Mouse (Mus musculus): ENCODE results near the gene Epha2.

The Epha2 gene

DNA sequence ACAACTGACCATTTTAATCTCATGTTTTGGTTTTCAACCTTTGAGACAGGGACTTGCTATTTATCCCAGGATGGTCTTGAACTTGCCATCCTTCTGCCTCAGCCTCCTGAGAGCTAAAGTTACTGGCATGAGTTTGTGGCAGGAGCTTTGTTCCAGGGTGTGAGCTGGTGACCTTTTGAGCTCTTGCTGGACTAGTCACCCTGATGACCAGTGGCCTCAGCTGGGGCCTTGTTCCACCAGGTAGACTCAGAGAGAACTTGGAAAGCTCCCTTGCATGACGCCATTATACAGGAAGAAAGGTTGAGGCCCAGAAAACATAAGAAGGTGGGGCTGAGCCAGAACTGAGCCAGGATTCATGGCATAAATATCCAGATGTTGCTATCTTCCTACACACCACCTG is 20.6 kb upstream of the Epha2 start:
- no peak for DNase-seq

DNA sequence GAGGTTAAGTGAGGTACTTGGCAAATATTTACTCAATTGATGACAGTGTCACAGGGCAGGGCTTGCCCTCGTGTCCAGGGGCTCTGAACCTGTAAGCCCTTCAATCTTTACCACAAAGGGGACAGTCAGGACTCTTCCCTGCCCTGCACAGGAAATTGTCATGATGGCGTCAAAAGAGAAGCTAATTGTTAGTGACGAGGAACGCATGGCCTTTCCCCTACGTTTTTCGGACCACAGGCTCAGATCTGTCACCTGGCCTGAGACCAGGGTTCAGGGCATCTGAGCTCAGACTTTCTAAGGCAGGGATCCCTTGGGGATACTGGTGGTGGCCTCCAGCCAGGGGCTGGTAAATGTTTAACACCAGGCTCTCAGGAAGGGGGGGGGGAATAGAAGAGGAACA is 19.9 kb upstream of the Epha2 start:
- DNase-seq = peak; percentile 85

DNA sequence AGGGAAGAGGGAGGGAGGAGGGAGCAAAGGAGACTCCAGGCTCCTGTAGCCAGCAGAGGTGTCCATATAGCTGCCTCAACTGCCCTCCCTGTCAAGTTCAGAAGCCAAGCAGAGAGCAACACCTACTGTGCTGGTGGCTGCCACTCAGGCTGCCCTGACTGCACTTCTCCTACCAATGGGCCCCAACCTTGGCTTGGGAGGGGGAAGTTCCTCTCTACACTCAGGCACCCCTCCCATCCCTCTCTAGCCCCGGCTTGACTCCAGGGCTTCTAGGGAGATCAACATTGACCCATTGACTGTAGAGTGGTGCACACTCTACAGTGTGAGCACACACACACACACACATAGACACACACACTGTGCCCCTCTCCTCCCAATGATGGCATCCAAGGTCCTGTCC is 19.5 kb upstream of the Epha2 start:
- DNase-seq = no peak

DNA sequence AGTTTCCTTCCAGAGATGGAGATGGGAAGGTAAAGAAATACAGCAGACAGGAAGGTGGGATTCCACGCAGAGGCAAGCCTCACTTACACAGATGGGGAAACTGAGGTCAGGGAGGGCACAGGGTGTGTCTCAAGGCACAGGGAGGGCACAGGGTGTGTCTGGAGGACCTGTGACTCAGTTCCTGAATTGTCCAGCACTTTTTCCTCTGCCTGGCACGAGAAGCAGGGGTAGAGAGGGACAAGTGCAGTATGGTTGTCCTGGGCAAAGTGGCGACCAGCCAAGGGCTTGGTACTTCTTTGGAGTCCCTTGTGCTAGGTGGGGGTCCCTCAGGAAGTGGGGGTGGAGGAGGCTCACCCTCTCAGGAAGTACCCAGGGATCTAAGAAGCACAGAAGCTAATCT is 19.0 kb upstream of the Epha2 start:
- no peak for DNase-seq

DNA sequence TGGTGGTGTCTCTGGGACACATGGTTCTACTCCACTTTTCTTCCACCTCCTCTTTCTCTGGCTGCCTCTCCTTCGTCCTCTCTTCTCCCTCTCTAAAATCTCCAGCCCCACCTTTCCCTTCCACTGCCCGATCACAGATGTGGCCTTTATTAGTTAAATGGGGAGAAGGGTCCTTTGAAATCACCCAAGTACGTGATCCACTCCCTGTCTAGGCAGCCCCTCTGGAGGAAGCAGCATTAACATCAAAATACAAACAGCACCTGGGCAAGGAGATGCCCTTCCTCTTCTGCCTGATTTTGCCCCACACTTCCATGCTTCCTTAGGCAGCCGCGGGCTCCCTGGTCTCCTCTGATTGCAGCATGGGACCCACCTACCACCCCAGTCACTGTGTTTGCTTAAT is 18.4 kb upstream of the Epha2 start:
- DNase-seq = no peak

DNA sequence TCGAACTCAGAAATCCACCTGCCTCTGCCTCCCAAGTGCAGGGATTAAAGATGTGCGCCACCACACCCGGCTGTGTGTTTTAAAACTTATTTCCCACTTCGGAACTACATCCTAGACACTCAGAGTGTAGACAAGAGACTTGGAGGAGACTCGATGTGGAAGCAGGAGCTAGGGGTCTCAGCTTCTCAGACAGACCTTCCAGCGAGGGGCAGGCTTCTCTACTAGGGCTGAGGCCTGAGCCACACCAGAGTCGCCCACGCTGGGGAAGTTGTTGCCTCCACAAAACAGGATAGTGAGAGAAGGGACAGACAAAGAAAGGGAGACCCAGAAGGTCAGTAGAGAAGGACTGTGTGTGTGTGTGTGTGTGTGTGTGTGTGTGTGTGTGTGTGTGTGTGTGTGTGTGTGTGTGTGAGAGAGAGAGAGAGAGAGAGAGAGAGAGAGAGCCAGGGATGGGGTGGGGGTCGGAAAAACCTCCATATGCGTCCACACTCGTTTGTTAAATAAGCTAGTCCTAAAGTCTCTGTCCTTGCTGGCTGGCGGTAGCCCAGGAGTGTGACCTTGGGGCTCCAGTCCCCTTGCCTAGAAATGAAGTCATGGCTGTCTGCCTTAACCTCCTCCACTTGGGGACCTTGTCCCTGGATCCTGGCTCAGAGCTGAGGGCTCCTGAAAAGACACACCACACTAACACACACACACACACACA is 17.7 kb upstream of the Epha2 start:
- DNase-seq = no peak

DNA sequence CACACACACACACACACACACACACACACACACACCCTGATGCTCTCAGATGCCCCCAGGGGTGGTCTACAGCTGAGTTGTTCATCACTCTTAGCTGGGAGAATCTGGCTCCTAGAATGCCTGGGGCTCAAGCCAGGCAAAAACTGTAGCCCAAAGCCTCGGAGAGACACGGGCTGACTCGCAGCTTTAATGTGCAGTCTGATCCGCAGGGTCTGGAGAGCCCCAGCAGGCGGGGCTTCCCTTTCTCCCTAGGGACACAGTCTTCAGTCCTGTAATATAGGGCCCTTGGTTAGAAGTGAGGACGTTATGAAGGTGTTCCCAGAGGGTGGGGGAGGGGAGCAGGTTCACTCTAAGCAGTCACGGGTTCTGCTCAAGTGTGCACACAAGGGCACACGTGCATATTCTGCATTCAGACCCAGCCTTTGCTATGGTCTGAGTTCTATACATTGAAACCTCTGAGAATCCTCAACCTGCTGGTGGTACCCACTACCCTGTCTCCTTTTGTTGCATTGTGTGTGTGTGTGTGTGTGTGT is 17.1 kb upstream of the Epha2 start:
- no peak for DNase-seq

DNA sequence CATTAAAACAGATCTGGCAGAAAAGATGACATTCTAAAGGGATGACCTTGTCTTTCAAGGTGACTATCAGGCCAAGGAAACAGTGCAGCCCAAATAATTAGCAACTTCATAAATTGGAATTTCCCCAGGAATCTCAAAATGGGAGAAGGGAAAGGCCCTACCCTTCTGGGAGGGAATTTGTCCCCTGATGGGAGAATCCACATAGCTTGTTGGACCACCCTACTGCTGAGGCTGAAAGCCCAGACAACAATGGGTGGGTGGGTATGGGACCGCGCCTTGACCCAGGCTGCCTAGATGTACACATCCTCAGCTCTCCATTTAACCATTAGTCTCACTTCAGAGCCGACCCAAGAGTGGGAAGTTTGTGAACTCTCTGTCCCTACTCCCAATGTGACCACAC is 16.6 kb upstream of the Epha2 start:
- no peak for DNase-seq

DNA sequence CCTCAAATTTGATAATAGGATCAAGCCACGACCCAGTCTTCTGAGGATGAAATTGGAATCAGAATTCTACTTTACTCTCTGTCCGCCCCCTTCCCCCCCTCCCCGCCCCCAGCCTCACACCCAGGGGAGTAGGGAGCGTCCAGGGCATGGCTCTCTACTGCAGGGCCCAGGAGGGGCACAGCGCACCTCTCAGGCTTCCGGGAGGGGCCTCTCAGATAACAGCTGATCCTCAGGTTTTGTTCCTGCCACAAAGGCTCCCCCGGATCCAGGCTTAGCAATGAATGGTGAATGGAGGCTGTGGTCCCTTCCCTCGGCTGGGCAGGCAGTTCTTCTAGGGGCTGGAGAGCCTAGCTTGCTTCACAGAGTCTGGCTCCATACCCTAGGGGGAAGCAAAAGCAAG is 15.9 kb upstream of the Epha2 start:
- no peak for DNase-seq

DNA sequence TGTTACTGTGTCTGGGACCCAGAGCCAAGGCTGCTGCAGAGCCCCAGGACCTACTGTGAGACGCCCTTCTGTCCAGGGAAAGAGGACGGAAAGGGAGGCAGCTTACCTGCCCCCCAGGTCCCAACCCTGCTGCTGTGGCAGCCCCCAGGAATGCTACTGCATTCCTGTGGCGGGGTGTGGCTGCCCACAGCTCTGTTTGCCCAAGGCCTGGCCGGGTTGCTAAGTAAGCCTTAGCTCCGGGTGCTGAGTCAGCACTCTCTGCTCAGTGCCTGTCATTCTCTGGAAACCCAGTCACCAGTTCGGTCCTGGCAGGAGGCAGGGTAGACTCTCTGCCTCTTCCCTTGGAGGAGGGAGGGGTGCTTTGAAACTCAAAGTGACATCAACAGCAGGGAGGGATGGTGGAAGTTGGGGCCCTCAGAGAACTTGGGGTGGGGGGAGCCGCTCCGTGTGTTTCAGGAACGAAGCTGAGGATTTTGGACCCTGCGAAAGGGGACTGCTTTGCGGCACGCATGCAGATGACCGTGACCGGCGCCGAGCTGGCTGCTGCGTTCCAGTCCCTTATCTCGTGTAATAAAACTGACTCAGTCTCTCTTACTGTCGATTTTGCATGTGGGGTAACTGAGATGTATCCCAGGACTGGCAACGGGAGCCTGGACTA is 14.1 kb upstream of the Epha2 start:
- DNase-seq = peak; percentile 76

DNA sequence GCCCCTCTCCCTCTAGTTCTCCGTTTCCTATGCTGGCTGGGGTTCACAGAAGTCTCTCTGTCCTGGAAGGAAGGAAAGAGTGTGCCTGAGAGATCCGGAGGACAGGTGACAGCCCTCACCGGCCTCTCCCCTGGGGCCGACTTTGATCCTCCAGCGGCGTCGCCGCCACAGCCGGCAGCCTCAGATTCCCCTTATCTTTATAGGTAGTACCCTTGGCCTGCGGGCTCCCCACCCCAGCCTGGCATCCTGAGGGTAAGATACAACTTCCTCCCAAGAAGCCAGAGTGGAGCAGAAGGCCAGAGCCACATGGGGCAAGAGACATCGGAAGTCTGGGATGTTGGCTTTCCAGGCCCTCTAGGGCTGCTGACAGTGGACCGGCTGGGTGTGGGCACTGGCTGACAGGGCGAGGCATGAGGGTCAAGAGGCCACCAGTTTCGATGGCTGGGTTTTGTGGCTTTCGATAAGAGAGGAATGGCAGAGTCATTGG is 13.5 kb upstream of the Epha2 start:
- no peak for DNase-seq

DNA sequence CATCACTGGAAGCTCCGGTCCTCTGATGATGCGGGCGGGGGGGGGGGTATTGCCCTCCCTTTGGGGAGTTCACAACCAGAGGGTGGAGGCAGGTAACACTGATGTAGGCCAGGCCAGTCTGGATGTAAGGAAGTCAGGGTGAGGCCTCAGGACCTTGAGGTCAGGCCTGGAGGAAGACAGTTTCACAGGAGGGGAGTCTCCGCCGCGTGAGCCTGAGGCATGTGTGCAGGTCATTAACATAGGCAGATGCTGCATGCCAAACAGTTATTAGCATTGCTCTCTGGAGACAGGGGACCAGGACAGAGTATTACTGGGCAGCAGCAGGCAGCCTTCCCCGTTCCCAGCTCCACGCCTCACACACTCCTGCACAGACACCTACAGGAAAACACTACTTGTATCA is 12.9 kb upstream of the Epha2 start:
- no peak for DNase-seq

DNA sequence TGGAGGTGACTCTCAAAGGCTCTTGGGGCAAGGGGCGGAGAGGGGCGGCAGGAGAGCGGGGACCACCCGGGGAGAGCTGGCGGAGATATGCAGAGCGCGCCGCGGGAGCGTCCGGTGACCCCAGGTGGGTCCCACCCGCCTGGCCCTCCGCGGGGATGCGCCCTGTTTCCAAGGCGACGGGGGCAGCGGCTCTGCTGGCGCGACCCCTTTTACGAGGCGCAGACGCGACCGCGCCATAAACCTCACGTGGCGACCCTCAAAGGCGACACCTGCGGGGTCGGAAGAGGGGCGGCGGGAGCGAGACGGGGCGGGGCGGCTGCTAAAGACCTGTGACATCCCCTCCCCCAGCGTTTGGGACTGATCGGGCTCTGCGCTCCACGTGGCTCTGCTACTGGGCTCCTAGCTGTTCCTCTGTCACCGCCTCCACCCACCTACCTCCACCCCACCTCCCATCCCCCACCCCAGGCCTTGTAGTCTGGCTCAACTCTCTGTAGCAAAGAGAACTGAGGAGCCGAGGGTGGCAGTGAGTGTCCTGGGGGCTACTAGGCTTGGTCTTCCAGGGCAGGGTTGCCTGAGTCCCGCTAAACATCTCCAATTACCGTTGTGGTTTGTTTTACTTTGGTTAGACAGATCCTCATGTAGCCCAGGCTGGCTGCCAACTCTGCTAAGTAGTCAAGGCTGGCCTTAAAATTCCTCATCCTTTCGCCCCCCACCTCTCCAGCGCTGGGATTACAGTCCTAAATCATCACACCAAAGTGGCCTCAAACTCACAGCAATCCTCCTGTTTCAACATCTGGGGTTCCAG is 9.3 kb upstream of the Epha2 start:
- no peak for DNase-seq

DNA sequence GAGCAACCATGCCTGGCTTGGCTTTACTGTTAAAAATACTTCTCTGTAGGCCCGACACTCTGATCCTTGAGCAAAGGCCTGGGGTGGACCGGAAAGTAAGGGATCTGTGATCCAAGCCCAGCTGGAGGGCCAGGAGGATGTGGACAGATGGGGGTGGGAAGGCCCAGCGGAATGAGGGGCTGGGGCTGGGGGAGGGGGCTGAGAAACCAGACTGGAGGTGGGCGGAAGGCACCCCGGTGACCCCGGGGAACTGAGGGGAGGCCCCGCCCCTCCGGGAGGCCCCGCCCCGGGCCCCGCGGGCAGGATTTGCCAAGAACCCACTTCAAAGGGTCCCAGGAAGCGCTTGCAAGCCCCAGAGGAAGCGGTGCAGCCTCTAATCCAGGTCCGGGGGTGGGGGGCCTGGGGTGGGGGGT is 5.3 kb upstream of the Epha2 start:
- DNase-seq = no peak

DNA sequence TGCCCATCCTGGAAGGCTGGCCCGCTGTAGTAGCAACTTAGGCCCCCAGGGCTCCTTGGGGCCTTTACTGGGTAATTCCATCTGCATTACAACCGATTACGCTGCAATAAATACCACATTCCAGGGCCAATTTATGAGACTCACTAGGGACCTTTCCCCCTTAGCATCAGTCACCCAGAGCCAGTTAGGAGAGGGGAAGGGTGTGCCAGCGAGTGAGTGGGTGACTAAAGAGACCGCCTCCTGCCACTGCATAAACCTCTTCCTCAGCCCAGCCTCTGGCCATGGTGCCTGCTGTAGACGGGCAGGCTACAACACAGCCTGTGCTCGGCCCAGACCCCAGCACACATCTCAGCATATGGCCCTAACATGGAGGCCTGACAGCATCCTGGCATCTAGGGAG is 3.1 kb upstream of the Epha2 start:
- DNase-seq = no peak

DNA sequence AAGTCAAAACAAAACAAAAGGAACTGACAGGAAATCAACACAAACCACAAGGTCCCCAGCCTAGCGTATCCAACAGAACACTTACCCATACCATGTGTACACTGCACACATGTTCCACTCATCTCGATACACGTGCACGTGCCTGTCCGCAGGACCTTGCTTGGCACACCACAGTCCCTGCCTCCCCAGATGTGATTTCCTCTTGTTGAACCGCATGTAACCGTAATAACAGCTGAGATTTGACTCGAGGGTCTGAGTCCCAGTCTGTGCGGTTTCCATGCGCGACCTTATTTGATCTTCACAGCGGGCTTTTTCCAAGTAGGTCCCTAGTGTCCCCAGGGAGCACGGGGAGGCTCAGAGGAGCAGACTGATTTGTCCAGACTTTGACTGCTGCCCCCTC is 1.7 kb upstream of the Epha2 start:
- DNase-seq = no peak

DNA sequence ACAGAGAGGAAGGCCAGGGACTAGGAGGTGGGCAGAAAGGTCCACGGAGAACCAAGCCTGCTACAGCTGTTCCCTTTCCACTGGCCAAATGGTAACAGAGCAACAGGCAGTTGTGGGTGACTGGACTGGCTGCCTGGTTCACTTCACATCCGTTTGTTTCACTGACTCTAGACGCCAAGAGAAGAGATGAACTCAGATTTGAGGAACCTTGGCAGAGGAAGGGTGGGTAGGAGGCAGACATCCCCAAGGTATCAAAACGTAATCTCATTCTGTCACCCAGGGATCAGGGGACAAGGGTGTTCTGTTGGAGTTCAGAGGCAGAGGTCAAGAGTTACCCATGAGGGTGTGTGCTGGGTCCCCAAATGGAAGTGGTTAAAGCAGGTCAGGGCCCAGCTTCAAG is 844 bp upstream of the Epha2 start:
- DNase-seq = no peak

DNA sequence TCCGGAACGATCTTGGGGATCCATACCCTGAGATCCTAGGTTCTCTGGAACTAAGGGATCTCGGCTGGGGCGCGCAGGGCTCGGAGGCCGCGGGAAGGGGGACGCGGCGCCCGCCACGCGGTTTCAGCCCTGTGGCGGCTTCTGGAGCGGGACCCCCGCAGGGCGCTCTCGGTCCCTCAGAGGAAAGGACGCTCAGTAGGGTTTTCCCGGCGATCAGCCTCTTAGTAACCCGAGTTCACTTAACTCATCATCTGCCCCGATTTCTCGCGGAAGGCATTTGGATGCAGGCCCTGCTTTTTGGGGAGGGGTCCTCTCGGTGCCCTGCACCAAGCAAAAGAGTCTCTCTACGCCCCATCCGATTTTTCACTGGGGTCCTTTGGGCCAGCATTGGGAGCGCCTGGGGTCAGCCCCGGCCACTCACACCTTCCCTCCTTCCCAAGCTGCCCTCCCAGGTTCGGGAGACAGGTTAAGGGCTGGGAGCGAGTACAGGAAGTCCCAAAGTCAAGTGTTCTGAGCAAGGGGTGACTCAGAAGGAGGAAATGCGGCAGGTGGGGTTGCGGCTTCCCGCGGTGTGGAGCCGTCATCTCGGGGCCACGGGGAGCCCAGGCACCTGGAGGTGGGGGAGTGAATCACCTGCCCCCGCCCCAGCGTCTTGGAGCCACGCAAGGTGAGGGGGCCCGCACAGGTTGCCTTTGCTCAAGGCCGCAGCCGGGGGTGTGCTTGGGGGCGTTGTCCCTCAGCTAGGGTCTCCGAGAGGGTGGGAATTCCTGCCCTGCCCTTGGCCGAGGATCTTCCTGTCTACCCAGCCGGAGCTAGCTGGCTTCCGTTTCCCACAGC is 769 bp downstream of the Epha2 start:
- DNase-seq = peak; percentile 56

DNA sequence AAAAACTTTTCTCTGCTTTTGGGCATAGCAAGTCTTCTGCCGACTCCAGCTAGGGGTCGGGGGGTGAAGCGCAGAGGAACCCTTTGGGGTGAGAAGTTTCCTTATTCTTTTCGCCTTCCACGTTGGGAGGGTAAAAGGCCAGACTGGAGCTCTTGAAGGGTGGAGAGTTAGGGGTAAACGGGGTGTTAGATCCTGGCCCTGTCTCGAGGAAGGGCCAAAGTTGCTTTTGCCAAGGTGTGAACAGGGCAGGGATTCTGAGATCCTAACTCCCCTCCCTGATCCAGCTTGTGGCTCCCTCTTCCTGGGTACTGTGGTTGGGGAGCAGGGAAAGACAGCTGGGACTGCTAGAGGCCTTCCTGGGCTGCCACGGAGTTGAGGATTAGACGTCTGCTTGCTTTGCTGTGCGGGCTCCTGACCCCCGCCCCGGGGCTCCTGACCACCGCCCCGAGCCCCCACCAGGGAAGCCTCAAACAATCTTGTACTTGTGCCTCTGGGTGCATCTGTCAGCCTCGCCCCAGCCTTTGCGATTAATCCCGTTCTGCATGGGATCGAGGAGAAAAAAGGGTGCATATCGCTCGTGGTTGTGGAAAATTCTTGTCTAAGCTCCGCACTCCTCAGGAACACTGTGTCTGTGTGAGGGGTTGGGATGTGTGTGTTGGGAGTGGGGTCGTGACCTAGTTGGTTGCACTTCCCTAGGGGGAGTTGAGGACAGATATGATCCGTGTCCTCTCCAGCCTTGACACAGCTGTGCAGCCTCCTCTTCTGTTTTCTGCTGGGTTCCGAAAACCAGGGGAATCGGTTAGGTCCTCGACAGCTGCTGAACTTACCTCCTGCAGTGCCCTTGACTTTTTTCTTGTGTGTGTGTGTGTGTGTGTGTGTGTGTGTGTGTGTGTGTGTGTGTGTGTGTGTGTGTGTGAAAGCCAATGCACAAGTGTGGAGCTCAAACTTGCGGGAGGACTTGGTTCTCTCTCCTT is 1.7 kb downstream of the Epha2 start:
- DNase-seq = no peak

DNA sequence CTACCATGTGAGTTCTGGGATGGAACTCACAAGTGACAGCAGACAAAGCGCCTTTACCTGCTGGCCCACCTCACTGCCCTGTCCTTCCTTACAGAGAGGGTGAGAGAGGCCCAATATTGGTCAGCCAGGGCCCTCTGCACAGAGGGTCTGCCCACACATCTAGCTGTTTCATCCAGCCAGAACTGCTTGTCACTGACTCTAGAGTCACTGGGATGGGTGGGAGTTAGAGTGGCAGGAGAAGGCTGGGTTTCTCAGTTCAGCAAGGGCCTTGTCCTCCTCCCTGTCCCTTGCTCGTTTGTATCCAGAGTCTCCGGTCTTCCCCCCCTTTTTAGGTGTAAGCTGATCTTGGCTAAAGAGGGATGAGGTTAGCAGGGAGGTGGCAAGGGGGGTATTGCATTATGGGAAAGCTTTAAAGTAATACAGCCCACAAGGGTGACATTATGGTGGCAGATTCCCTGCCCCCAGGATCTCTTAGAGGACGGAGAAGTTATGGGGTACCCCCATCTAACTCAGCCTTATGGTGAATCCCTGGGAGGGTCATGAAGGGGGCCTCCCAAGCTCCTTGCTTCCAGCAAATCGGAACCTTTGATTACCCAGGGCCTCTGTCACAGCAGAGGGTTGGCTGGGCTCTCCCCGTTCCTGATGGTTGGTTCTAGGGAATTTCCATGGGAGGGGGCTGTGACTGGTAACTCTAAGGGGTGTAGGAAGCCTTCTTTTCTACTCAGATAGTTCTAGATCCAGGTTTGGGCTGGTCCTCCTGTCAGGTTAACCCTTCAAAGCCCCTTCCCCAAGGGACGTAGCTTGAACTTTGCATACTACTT is 2.6 kb downstream of the Epha2 start:
- no peak for DNase-seq

DNA sequence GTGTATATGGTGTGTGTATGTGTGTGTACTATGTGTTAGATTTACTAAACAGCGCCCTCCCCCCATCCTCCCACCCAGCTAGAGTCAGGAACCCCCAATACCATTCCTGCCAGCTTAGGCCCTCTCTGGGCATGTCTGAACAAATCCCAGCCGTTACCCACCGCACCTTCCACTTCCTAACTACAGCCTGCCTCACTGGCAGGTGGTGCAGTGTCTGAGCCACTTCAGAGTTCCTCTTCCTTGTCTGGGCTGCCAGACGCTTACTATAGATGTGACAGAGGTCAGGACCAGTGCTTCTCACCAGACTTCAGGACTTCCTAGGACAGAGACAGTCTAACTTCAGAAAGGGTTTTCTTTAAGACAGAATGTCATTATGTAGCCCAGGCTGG is 3.2 kb downstream of the Epha2 start:
- DNase-seq = no peak

Data from kidney, postnatal 10 days (tissue).